Mouse (Mus musculus): ENCODE measurements at regions not wholly inside any gene's neighbourhood (a gene's known extent, or its start where the extent isn't known, plus 50 kb on each side); places are given as distances from the start of the nearest gene placed in this dataset.

DNA sequence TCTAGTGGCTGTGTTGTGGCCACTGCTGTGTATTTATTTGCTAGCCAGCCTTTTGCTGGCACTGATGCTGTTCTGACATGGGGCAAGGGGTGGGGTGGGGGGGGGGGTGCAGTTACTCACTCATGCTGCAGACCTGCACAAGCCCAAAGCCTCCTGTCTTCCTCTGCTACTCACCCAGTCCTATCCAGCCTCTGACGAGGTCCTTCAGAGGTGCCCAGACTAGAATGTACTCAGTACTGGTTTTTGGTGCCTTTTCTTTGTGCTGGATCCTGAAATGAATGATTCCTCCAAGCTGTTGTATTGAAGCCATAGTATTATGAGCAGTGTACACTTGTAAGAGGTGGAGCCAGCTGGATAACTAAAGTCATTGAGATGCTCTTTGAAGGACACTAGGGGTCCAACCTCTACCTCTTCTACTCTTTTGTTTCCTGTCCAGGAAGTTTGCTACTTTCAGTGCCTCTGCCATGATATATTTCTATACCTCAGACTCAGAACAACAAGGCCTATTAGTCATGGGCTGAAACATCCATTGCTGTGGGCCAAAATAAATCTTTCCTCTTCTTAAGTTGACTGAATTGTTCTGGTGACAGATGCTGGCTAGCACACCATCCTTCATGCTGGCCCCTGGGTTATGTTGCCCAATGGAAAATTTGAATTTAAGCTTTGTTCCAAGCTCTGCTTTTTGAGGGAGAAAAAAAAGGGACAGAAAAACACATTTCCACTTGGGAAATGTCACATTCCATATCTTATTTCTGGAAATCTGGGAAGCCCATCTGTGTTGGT lies 128.1 kb upstream of the Gas1 start:
- Histone ChIP-seq H3K4me3 (replicated peaks) (no peak overlapping the region), H3K27me3 (no peaks in the 10 kb centered on the region), H3K9me3 (replicated peaks) (no peaks in the 10 kb centered on the region), H3K9ac (no peak overlapping the region), H3K4me2 (no peak overlapping the region), H3K27ac (no peak overlapping the region), H3K36me3 (no peaks in the 10 kb centered on the region), H3K4me1 (peaks cover 20% of the 10 kb centered on the region)
- WGBS = 78% methylated on average over 1 of the region's 1 CpGs
- no peak for ATAC-seq (replicated peaks; ENCODE audit: low FRiP score)

GRCm38 (mm10) chr13:60308062-60308801 lies 131.1 kb upstream of the Gas1 start:
- ATAC-seq (replicated peaks; ENCODE audit: low FRiP score) = peak; percentile 89
- peaks cover 20% of the 10 kb centered on the region for H3K4me1 ChIP-seq
- no peak overlapping the region for H3K9ac ChIP-seq
- H3K4me3 ChIP-seq (replicated peaks) = no peak overlapping the region
- no peaks in the 10 kb centered on the region for H3K36me3 ChIP-seq
- H3K4me2 ChIP-seq = no peak overlapping the region
- H3K9me3 ChIP-seq (replicated peaks) = no peaks in the 10 kb centered on the region
- WGBS = 30% methylated on average over 13 of the region's 13 CpGs
- H3K27ac ChIP-seq = peak overlapping the region; percentile 29
- no peaks in the 10 kb centered on the region for H3K27me3 ChIP-seq

DNA sequence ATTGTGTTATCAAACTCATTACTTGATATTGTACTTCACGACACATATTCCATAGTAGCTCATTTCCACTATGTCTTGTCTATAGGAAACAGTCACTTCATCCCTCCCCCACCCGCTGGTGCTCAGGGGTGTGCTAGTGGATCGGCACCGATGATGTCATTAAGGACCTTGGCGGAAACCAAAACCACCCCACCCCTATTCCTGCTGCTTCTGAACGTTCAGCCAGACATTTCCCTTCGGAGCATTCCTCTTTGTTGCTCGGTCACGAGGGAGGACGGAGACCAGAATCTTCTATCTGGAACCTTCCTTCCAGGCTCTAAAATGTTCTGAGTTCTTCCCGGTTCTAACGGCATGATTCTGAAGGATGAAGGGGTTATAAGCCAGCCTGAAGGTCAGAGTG lies 132.3 kb upstream of the Gas1 start:
- no peak for ATAC-seq (replicated peaks; ENCODE audit: low FRiP score)
- no peaks in the 10 kb centered on the region for H3K36me3 ChIP-seq
- H3K4me3 ChIP-seq (replicated peaks) = no peak overlapping the region
- H3K9ac ChIP-seq = no peak overlapping the region
- no peaks in the 10 kb centered on the region for H3K9me3 ChIP-seq (replicated peaks)
- H3K4me2 ChIP-seq = no peak overlapping the region
- no peaks in the 10 kb centered on the region for H3K27me3 ChIP-seq
- 0 out of 2 replicates have a peak overlapping the region, but pooled peaks have one; percentile 29 for H3K27ac ChIP-seq
- peaks cover 20% of the 10 kb centered on the region for H3K4me1 ChIP-seq
- 88% methylated on average over 12 of the region's 12 CpGs for WGBS

GRCm38 (mm10) chr13:60309926-60310325 lies 132.8 kb upstream of the Gas1 start:
- H3K4me1 ChIP-seq = peaks cover 20% of the 10 kb centered on the region
- no peak overlapping the region for H3K27ac ChIP-seq
- no peak overlapping the region for H3K4me2 ChIP-seq
- no peaks in the 10 kb centered on the region for H3K9me3 ChIP-seq (replicated peaks)
- no peak overlapping the region for H3K4me3 ChIP-seq (replicated peaks)
- H3K9ac ChIP-seq = no peak overlapping the region
- no peaks in the 10 kb centered on the region for H3K27me3 ChIP-seq
- WGBS = 91% methylated on average over 4 of the region's 4 CpGs
- no peaks in the 10 kb centered on the region for H3K36me3 ChIP-seq
- no peak for ATAC-seq (replicated peaks; ENCODE audit: low FRiP score)

GRCm38 (mm10) chr13:60312397-60313085 lies 135.4 kb upstream of the Gas1 start:
- Histone ChIP-seq H3K9me3 (replicated peaks) (no peaks in the 10 kb centered on the region), H3K4me2 (no peak overlapping the region), H3K9ac (no peak overlapping the region), H3K4me3 (replicated peaks) (no peak overlapping the region), H3K27ac (no peak overlapping the region), H3K4me1 (peaks cover 17% of the 10 kb centered on the region), H3K36me3 (no peaks in the 10 kb centered on the region), H3K27me3 (no peaks in the 10 kb centered on the region)
- ATAC-seq (replicated peaks; ENCODE audit: low FRiP score) = no peak
- 73% methylated on average over 7 of the region's 7 CpGs for WGBS

GRCm38 (mm10) chr13:60318436-60319020 lies 141.4 kb upstream of the Gas1 start:
- ATAC-seq (replicated peaks; ENCODE audit: low FRiP score) = no peak
- Histone ChIP-seq H3K36me3 (no peaks in the 10 kb centered on the region), H3K4me3 (replicated peaks) (no peak overlapping the region), H3K27ac (no peak overlapping the region), H3K4me2 (no peak overlapping the region), H3K9ac (no peak overlapping the region), H3K4me1 (0 out of 2 replicates have a peak, but pooled peaks cover 13% of the 10 kb centered on the region), H3K27me3 (no peaks in the 10 kb centered on the region), H3K9me3 (replicated peaks) (no peaks in the 10 kb centered on the region)
- 59% methylated on average over 8 of the region's 8 CpGs for WGBS

- no peaks in the 10 kb centered on the region for H3K9me3 ChIP-seq (replicated peaks)
- no peak for ATAC-seq (replicated peaks; ENCODE audit: low FRiP score)
- WGBS = 72% methylated on average over 4 of the region's 4 CpGs
- 0 out of 2 replicates have a peak, but pooled peaks cover 13% of the 10 kb centered on the region for H3K4me1 ChIP-seq
- no peak overlapping the region for H3K4me2 ChIP-seq
- H3K36me3 ChIP-seq = no peaks in the 10 kb centered on the region
- H3K27ac ChIP-seq = no peak overlapping the region
- H3K9ac ChIP-seq = no peak overlapping the region
- H3K27me3 ChIP-seq = no peaks in the 10 kb centered on the region
- H3K4me3 ChIP-seq (replicated peaks) = no peak overlapping the region
These were observed 142.1 kb upstream of the Gas1 start for GRCm38 (mm10) chr13:60319268-60319667.

GRCm38 (mm10) chr13:60319861-60320602 lies 142.9 kb upstream of the Gas1 start:
- Histone ChIP-seq H3K27me3 (no peaks in the 10 kb centered on the region), H3K9ac (no peak overlapping the region), H3K4me3 (replicated peaks) (no peak overlapping the region), H3K9me3 (replicated peaks) (no peaks in the 10 kb centered on the region), H3K4me1 (0 out of 2 replicates have a peak, but pooled peaks cover 13% of the 10 kb centered on the region), H3K36me3 (no peaks in the 10 kb centered on the region), H3K4me2 (no peak overlapping the region), H3K27ac (no peak overlapping the region)
- ATAC-seq (replicated peaks; ENCODE audit: low FRiP score) = no peak
- 48% methylated on average over 5 of the region's 5 CpGs for WGBS

- Histone ChIP-seq H3K4me3 (replicated peaks) (no peak overlapping the region), H3K9ac (no peak overlapping the region), H3K36me3 (no peaks in the 10 kb centered on the region), H3K9me3 (replicated peaks) (no peaks in the 10 kb centered on the region), H3K4me1 (0 out of 2 replicates have a peak, but pooled peaks cover 13% of the 10 kb centered on the region), H3K27me3 (no peaks in the 10 kb centered on the region), H3K4me2 (no peak overlapping the region), H3K27ac (no peak overlapping the region)
- ATAC-seq (replicated peaks; ENCODE audit: low FRiP score) = no peak
- WGBS = 45% methylated on average over 3 of the region's 3 CpGs
These were observed 145.4 kb upstream of the Gas1 start for GRCm38 (mm10) chr13:60322579-60322978.

GRCm38 (mm10) chr13:60330475-60331258 lies 153.5 kb upstream of the Gas1 start:
- Histone ChIP-seq H3K4me3 (replicated peaks) (no peak overlapping the region), H3K4me1 (peaks cover 24% of the 10 kb centered on the region; the same call in 1 of the 2 replicates), H3K9ac (no peak overlapping the region), H3K4me2 (no peak overlapping the region), H3K27ac (peak overlapping the region; percentile 38), H3K36me3 (no peaks in the 10 kb centered on the region), H3K9me3 (replicated peaks) (no peaks in the 10 kb centered on the region), H3K27me3 (no peaks in the 10 kb centered on the region)
- WGBS = 20% methylated on average over 9 of the region's 9 CpGs
- ATAC-seq (replicated peaks; ENCODE audit: low FRiP score) = peak; percentile 88

DNA sequence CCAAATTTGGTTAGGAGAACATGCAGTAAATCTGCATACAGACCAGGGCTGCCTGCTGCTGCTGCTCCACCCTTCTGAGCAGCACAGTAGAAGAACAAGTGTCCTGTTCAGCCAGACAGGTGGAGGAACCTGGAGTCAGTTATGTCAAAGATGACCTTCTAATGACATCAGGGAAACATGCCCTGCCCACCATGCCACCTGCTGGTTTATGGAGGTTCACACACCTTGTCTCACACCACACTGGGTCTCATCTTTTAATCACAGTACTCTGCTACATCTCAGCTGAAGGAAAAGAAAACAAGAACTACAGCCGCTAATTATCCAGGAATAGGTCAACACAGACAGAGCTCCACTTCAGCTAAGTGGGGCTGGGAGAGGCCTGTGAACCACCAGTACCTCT lies 159.0 kb upstream of the Gas1 start:
- 8% methylated on average over 1 of the region's 1 CpGs for WGBS
- Histone ChIP-seq H3K4me1 (peaks cover 29% of the 10 kb centered on the region), H3K27me3 (no peaks in the 10 kb centered on the region), H3K27ac (no peak overlapping the region), H3K36me3 (no peaks in the 10 kb centered on the region), H3K4me2 (no peak overlapping the region), H3K4me3 (replicated peaks) (no peak overlapping the region), H3K9me3 (replicated peaks) (no peaks in the 10 kb centered on the region), H3K9ac (no peak overlapping the region)
- no peak for ATAC-seq (replicated peaks; ENCODE audit: low FRiP score)
